Mouse (Mus musculus): ENCODE results near the gene Itgb5. TPM values are rescaled to one million over a fixed set of nuclear protein-coding genes. Genes with fewer than 3 reads are reported as not detected.

Itgb5 gene
- polyA plus RNA-seq, 1 experiment, result 43.0 TPM

- no peaks in the 10 kb centered on the region for H3K4me1 ChIP-seq (ENCODE audit: control insufficient read depth, insufficient read depth, low read length)
- no peak overlapping the region for H3K4me3 ChIP-seq (ENCODE audit: insufficient read depth, low read length)
- TF ChIP-seq POLR2A (IDR thresholded peaks at IDR 0.05; ENCODE audit: extremely low read depth, insufficient read depth, low read length), result no peak
- no peak for TF ChIP-seq CTCF (IDR thresholded peaks at IDR 0.05; ENCODE audit: extremely low read depth, insufficient read depth, low read length)
- no peak overlapping the region for H3K27ac ChIP-seq (ENCODE audit: insufficient read depth, low read length)
Measured at GRCm38 (mm10) chr16:33795887-33796286, 33.6 kb upstream of the Itgb5 start.

- Histone ChIP-seq H3K4me3 (ENCODE audit: insufficient read depth, low read length) (no peak overlapping the region), H3K4me1 (ENCODE audit: control insufficient read depth, insufficient read depth, low read length) (no peaks in the 10 kb centered on the region), H3K27ac (ENCODE audit: insufficient read depth, low read length) (no peak overlapping the region)
- TF ChIP-seq POLR2A (IDR thresholded peaks at IDR 0.05; ENCODE audit: extremely low read depth, insufficient read depth, low read length) (no peak), CTCF (IDR thresholded peaks at IDR 0.05; ENCODE audit: extremely low read depth, insufficient read depth, low read length) (no peak)
Measured at GRCm38 (mm10) chr16:33796756-33797155, 32.7 kb upstream of the Itgb5 start.

DNA sequence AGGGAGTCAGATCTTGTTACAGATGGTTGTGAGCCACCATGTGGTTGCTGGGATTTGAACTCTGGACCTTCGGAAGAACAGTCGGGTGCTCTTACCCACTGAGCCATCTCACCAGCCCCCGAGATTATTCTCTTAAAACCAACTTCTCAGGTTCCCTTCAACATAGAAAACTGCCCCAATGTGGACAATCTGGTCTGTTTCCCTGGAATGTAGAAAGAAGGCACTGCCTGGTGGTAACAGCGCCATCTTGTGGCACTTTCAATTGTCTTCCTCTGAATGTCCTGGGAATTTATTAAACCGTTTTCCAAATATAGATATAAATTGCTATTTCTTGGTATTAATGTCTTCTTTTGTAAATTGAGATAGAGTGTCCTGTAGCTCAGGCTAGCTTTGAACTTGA is 31.6 kb upstream of the Itgb5 start:
- Histone ChIP-seq H3K4me1 (ENCODE audit: control insufficient read depth, insufficient read depth, low read length) (no peaks in the 10 kb centered on the region), H3K27ac (ENCODE audit: insufficient read depth, low read length) (no peak overlapping the region), H3K4me3 (ENCODE audit: insufficient read depth, low read length) (no peak overlapping the region)
- TF ChIP-seq POLR2A (IDR thresholded peaks at IDR 0.05; ENCODE audit: extremely low read depth, insufficient read depth, low read length), result no peak
- peak; percentile 71 for TF ChIP-seq CTCF (IDR thresholded peaks at IDR 0.05; ENCODE audit: extremely low read depth, insufficient read depth, low read length)

- no peak overlapping the region for H3K27ac ChIP-seq (ENCODE audit: insufficient read depth, low read length)
- no peaks in the 10 kb centered on the region for H3K4me1 ChIP-seq (ENCODE audit: control insufficient read depth, insufficient read depth, low read length)
- no peak overlapping the region for H3K4me3 ChIP-seq (ENCODE audit: insufficient read depth, low read length)
- TF ChIP-seq POLR2A (IDR thresholded peaks at IDR 0.05; ENCODE audit: extremely low read depth, insufficient read depth, low read length), result no peak
- TF ChIP-seq CTCF (IDR thresholded peaks at IDR 0.05; ENCODE audit: extremely low read depth, insufficient read depth, low read length), result peak; percentile 36
Measured at GRCm38 (mm10) chr16:33810002-33810401, 19.5 kb upstream of the Itgb5 start.

GRCm38 (mm10) chr16:33818413-33819165 is 10.9 kb upstream of the Itgb5 start:
- H3K4me3 ChIP-seq (ENCODE audit: insufficient read depth, low read length), result no peak overlapping the region
- no peaks in the 10 kb centered on the region for H3K4me1 ChIP-seq (ENCODE audit: control insufficient read depth, insufficient read depth, low read length)
- no peak overlapping the region for H3K27ac ChIP-seq (ENCODE audit: insufficient read depth, low read length)
- TF ChIP-seq CTCF (IDR thresholded peaks at IDR 0.05; ENCODE audit: extremely low read depth, insufficient read depth, low read length) (no peak), POLR2A (IDR thresholded peaks at IDR 0.05; ENCODE audit: extremely low read depth, insufficient read depth, low read length) (no peak)

DNA sequence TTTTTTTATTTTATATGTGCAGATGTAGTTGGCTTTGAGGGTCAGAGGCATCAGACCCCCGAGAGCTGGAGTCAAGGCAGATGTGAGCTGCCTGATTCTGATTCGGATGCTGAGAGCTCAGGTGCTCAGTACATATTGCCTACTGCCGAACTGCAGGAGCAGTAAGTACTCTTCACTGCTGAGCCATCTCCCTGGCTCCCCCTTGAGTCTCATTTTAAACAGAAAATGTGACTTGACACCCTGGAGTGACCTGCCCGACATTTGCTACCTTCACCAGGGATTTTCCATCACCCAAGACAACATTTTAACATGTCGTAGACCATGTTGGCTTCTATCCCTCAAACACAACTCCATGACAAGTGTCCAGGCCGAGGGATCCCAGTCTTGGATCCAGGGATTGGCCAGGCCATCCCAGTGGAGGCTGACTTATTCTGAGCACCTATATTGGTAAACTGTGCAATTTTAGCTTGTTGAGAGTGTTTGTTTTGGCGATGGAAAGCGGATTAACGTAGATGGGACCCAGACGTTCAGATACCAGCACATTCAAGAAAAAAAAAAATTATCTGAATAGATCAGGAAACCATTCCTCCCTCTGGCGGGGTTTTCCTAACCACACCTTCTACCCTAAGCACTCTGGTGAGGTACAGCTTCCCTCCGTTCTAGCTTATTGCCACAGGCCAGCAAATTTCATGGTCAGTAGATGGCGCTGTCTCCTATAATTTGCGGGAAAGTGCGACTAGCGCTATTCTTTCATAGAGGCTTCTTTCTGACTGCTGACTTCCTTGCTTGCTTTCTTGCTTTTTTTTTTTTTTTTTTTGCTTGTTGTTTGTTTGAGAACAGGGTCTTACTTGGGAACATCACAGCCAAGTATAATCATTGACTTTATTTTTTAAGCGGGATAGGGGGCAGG is 8.9 kb upstream of the Itgb5 start:
- no peaks in the 10 kb centered on the region for H3K4me1 ChIP-seq (ENCODE audit: control insufficient read depth, insufficient read depth, low read length)
- H3K27ac ChIP-seq (ENCODE audit: insufficient read depth, low read length), result no peak overlapping the region
- TF ChIP-seq CTCF (IDR thresholded peaks at IDR 0.05; ENCODE audit: extremely low read depth, insufficient read depth, low read length), result peak; percentile 94
- TF ChIP-seq POLR2A (IDR thresholded peaks at IDR 0.05; ENCODE audit: extremely low read depth, insufficient read depth, low read length), result no peak
- H3K4me3 ChIP-seq (ENCODE audit: insufficient read depth, low read length), result no peak overlapping the region

DNA sequence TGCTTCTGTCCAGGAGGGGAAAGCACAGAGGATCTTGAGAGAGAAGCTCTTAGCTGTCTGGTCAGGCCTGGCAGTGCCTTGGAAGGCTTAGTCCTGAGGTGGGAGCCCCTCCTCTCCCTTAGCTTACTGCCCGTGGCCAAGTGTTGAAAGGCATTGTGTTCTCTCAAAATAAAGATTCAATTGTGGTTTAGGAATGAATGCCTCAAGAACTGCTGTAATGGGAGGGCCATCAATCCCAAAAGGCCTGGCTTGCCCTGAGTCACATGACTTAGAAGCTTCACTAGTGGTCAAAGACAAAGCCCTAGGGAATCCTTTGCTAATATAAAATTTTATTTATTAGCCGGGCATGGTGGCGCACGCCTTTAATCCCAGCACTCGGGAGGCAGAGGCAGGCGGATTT is 4.9 kb upstream of the Itgb5 start:
- Histone ChIP-seq H3K4me1 (ENCODE audit: control insufficient read depth, insufficient read depth, low read length) (no peaks in the 10 kb centered on the region), H3K4me3 (ENCODE audit: insufficient read depth, low read length) (no peak overlapping the region), H3K27ac (ENCODE audit: insufficient read depth, low read length) (no peak overlapping the region)
- TF ChIP-seq CTCF (IDR thresholded peaks at IDR 0.05; ENCODE audit: extremely low read depth, insufficient read depth, low read length) (no peak), POLR2A (IDR thresholded peaks at IDR 0.05; ENCODE audit: extremely low read depth, insufficient read depth, low read length) (no peak)

GRCm38 (mm10) chr16:33828496-33828895 is 969 bp upstream of the Itgb5 start:
- no peak overlapping the region for H3K27ac ChIP-seq (ENCODE audit: insufficient read depth, low read length)

DNA sequence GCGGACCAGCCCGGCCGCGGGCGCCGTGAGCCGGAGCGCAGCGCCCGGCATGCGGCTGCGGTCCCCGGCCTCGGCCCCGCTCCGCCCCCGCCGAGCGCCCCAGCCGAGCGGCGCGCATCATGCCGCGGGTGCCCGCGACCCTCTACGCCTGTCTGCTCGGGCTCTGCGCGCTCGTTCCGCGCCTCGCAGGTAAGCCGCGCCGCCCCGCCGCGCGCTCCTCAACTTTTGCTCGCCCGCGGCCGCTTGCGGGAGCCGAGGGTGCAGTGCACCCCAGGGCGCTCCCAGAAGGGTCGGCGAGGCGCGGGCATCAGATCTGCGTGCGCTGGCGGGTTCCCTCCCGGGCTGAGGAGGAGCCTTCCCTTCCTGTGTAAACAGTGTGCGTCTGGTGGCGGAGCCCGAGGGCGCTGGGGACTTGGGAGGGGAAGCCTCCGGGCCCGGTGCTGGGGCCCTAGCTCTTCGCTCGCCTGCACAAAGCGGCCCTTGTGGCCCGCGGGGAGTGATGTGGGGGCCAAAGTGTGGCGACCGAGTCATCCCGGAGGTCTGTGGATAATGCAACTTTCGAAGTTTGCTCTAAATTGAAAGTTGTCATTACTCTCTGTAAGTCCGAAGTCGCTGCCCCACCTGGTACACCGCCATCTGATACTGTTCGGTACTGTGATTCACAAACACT is 512 bp downstream of the Itgb5 start:
- Histone ChIP-seq H3K27ac (ENCODE audit: insufficient read depth, low read length) (peak overlapping the region; percentile 35; the same call in 1 of the 2 replicates), H3K4me3 (ENCODE audit: insufficient read depth, low read length) (peak overlapping the region; percentile 48), H3K4me1 (ENCODE audit: control insufficient read depth, insufficient read depth, low read length) (no peaks in the 10 kb centered on the region)
- no peak for TF ChIP-seq POLR2A (IDR thresholded peaks at IDR 0.05; ENCODE audit: extremely low read depth, insufficient read depth, low read length)
- no peak for TF ChIP-seq CTCF (IDR thresholded peaks at IDR 0.05; ENCODE audit: extremely low read depth, insufficient read depth, low read length)

More at GRCm38 (mm10) chr16:33828496-33828895, 969 bp upstream of the Itgb5 start:
- H3K4me3 ChIP-seq (ENCODE audit: insufficient read depth, low read length), result no peak overlapping the region
- TF ChIP-seq POLR2A (IDR thresholded peaks at IDR 0.05; ENCODE audit: extremely low read depth, insufficient read depth, low read length) (no peak), CTCF (IDR thresholded peaks at IDR 0.05; ENCODE audit: extremely low read depth, insufficient read depth, low read length) (no peak)
- H3K4me1 ChIP-seq (ENCODE audit: control insufficient read depth, insufficient read depth, low read length), result no peaks in the 10 kb centered on the region
